Mouse (Mus musculus): ENCODE measurements at regions not wholly inside any gene's neighbourhood (a gene's known extent, or its start where the extent isn't known, plus 50 kb on each side); places are given as distances from the start of the nearest gene placed in this dataset.
A peak's percentile ranks its signal among the peaks of the same experiment; 100 is the strongest.

DNA sequence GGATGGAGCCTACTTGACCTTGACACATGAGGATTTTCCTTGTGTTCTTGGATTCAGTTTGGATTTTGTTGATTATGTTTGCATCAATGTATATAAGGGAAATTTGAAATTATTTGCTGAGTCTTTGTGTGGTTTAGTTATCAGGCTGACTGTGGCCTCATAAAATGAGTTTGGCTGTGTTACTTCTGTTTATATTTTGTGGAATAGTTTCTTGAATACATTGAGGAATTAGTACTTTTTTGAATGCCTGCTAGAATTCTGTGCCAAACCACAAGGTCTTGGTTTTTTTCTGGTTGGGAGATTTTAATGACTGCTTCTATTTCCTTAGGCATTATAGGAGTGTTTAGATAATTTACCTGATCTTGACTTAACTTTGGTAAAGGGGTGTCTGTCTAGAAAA, 1018.5 kb downstream of the Zpld1 start:
- no peak overlapping the region for H3K9ac ChIP-seq (replicated peaks; ENCODE audit: low read depth, low read length)
- H3K4me3 ChIP-seq (replicated peaks; ENCODE audit: low read length), result no peak overlapping the region
- no peak for ATAC-seq
- H3K36me3 ChIP-seq (ENCODE audit: control insufficient read depth, insufficient read depth), result no peaks in the 10 kb centered on the region
- H3K4me2 ChIP-seq (ENCODE audit: low read length), result no peak overlapping the region
- no peaks in the 10 kb centered on the region for H3K4me1 ChIP-seq (replicated peaks; ENCODE audit: control insufficient read depth, insufficient read depth, low read length)
- H3K27ac ChIP-seq (ENCODE audit: low read length), result no peak overlapping the region
- no peaks in the 10 kb centered on the region for H3K27me3 ChIP-seq (replicated peaks; ENCODE audit: control insufficient read depth, insufficient read depth, low read length)
- H3K9me3 ChIP-seq (ENCODE audit: control insufficient read depth, low read length), result no peaks in the 10 kb centered on the region

DNA sequence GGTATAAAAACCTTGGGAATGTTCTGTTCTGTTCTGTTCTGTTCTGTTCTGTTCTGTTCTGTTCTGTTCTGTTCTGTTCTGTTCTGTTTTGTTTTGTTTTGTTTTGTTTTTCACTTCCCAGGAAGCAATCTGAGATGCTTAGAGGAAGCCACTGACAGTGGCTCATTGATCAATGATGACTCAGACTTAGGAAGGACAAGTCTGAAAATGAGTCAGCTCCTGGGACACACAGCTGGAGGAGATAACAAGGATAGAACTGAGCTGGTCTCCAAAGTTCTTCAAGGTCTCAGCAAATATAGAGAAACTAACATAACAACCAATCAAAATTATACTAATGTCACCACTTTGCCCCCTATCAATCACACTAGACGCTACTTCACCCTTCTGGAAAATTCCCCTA, 1033.9 kb downstream of the Zpld1 start:
- H3K4me3 ChIP-seq (replicated peaks; ENCODE audit: low read length), result no peak overlapping the region
- H3K9me3 ChIP-seq (ENCODE audit: control insufficient read depth, low read length), result no peaks in the 10 kb centered on the region
- no peak overlapping the region for H3K27ac ChIP-seq (ENCODE audit: low read length)
- H3K27me3 ChIP-seq (replicated peaks; ENCODE audit: control insufficient read depth, insufficient read depth, low read length), result no peaks in the 10 kb centered on the region
- 82% methylated on average over 1 of the region's 1 CpGs for WGBS
- H3K36me3 ChIP-seq (ENCODE audit: control insufficient read depth, insufficient read depth), result no peaks in the 10 kb centered on the region
- H3K4me1 ChIP-seq (replicated peaks; ENCODE audit: control insufficient read depth, insufficient read depth, low read length), result no peaks in the 10 kb centered on the region
- H3K9ac ChIP-seq (replicated peaks; ENCODE audit: low read depth, low read length), result no peak overlapping the region
- ATAC-seq, result no peak
- H3K4me2 ChIP-seq (ENCODE audit: low read length), result no peak overlapping the region

DNA sequence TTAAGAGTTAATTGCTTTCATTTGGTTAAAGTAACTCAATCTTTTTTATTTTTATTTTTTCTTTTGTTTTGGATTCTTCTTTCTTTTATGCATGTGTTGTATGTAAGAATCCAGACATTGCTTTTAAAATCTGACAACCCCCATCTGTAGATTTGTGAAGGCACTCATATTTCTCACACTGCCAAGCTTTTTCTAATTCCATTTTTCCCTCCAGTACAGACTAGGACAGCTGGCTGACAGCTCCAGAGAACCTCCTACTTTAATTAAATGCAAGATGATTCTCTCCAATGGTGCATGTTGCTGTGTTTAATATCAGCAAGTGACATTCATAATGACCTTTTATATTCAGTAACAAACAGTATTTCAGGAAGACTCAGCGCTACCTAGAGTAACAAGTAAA, 1038.5 kb downstream of the Zpld1 start:
- no peak overlapping the region for H3K9ac ChIP-seq (replicated peaks; ENCODE audit: low read depth, low read length)
- H3K27me3 ChIP-seq (replicated peaks; ENCODE audit: control insufficient read depth, insufficient read depth, low read length), result no peaks in the 10 kb centered on the region
- ATAC-seq, result peak; percentile 82
- no peaks in the 10 kb centered on the region for H3K9me3 ChIP-seq (ENCODE audit: control insufficient read depth, low read length)
- 68% methylated on average over 1 of the region's 1 CpGs for WGBS
- no peaks in the 10 kb centered on the region for H3K36me3 ChIP-seq (ENCODE audit: control insufficient read depth, insufficient read depth)
- no peak overlapping the region for H3K27ac ChIP-seq (ENCODE audit: low read length)
- no peak overlapping the region for H3K4me2 ChIP-seq (ENCODE audit: low read length)
- H3K4me1 ChIP-seq (replicated peaks; ENCODE audit: control insufficient read depth, insufficient read depth, low read length), result no peaks in the 10 kb centered on the region
- H3K4me3 ChIP-seq (replicated peaks; ENCODE audit: low read length), result no peak overlapping the region

DNA sequence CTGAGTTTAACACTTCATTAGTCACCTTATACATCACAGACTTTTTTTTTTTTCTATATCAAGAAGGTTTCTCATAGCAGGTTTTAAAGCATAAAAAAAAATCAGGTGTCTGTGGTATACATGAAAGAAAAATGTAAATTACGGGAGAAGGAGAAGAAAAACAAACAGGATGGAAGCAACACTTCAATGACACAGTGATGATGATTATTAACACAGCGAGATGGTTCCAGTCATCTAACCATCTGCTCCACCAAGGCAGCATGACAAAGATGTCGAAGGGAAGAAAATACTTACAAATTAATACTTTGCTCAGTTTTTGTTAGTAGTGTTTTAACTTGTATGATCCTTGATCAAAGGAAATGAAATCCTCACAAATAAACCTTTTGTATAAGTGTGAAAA, 1050.9 kb downstream of the Zpld1 start:
- Histone ChIP-seq H3K27me3 (replicated peaks; ENCODE audit: control insufficient read depth, insufficient read depth, low read length) (no peaks in the 10 kb centered on the region), H3K4me2 (ENCODE audit: low read length) (no peak overlapping the region), H3K27ac (ENCODE audit: low read length) (no peak overlapping the region), H3K9me3 (ENCODE audit: control insufficient read depth, low read length) (no peaks in the 10 kb centered on the region), H3K36me3 (ENCODE audit: control insufficient read depth, insufficient read depth) (no peaks in the 10 kb centered on the region), H3K4me3 (replicated peaks; ENCODE audit: low read length) (no peak overlapping the region), H3K9ac (replicated peaks; ENCODE audit: low read depth, low read length) (no peak overlapping the region), H3K4me1 (replicated peaks; ENCODE audit: control insufficient read depth, insufficient read depth, low read length) (no peaks in the 10 kb centered on the region)
- ATAC-seq, result peak; percentile 87
- WGBS, result 46% methylated on average over 3 of the region's 3 CpGs

DNA sequence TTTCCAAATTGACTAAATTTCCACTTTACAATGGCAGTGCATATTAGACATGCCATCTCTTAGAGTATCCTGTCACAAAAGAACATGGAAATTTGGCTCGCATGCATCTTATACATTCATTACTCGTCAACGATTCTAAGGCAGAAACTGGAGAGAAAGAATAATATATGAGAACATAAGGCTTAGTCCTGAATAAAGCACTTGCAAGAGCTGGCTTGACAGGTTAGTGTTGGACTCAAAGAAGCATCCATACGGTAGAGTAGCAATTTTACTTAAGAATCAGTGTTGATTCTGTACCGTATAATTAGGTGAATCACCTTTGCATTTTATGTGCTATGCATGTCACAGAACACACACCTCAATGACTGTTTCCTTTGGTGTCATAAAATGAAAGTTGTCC, 1051.4 kb downstream of the Zpld1 start:
- Histone ChIP-seq H3K9ac (replicated peaks; ENCODE audit: low read depth, low read length) (no peak overlapping the region), H3K4me2 (ENCODE audit: low read length) (no peak overlapping the region), H3K4me1 (replicated peaks; ENCODE audit: control insufficient read depth, insufficient read depth, low read length) (no peaks in the 10 kb centered on the region), H3K27ac (ENCODE audit: low read length) (peak overlapping the region; percentile 8), H3K27me3 (replicated peaks; ENCODE audit: control insufficient read depth, insufficient read depth, low read length) (no peaks in the 10 kb centered on the region), H3K9me3 (ENCODE audit: control insufficient read depth, low read length) (no peaks in the 10 kb centered on the region), H3K36me3 (ENCODE audit: control insufficient read depth, insufficient read depth) (no peaks in the 10 kb centered on the region), H3K4me3 (replicated peaks; ENCODE audit: low read length) (no peak overlapping the region)
- peak; percentile 79 for ATAC-seq
- 53% methylated on average over 5 of the region's 5 CpGs for WGBS

DNA sequence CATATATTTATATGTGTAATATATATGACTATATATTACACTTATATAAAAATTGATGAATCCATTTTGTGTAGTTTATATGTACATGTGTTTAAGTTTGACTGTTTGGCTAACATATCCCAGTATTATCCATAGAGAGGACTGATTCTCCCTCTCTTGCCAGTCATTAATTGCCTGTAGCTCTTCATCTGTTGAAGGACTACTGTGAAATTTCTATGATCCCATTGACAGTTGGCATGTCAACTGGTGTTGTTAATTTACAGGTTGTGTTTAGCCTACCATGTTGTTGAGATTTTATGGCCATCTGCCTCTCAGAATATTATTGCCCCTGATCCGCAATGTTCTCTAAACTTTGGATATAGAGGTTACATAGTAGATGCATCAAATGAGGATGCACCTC, 1058.3 kb downstream of the Zpld1 start:
- H3K36me3 ChIP-seq (ENCODE audit: control insufficient read depth, insufficient read depth), result no peaks in the 10 kb centered on the region
- peak; percentile 59 for ATAC-seq
- H3K9ac ChIP-seq (replicated peaks; ENCODE audit: low read depth, low read length), result no peak overlapping the region
- H3K27ac ChIP-seq (ENCODE audit: low read length), result no peak overlapping the region
- H3K4me1 ChIP-seq (replicated peaks; ENCODE audit: control insufficient read depth, insufficient read depth, low read length), result no peaks in the 10 kb centered on the region
- no peaks in the 10 kb centered on the region for H3K9me3 ChIP-seq (ENCODE audit: control insufficient read depth, low read length)
- WGBS, result 59% methylated on average over 1 of the region's 1 CpGs
- H3K27me3 ChIP-seq (replicated peaks; ENCODE audit: control insufficient read depth, insufficient read depth, low read length), result no peaks in the 10 kb centered on the region
- H3K4me2 ChIP-seq (ENCODE audit: low read length), result no peak overlapping the region
- no peak overlapping the region for H3K4me3 ChIP-seq (replicated peaks; ENCODE audit: low read length)

DNA sequence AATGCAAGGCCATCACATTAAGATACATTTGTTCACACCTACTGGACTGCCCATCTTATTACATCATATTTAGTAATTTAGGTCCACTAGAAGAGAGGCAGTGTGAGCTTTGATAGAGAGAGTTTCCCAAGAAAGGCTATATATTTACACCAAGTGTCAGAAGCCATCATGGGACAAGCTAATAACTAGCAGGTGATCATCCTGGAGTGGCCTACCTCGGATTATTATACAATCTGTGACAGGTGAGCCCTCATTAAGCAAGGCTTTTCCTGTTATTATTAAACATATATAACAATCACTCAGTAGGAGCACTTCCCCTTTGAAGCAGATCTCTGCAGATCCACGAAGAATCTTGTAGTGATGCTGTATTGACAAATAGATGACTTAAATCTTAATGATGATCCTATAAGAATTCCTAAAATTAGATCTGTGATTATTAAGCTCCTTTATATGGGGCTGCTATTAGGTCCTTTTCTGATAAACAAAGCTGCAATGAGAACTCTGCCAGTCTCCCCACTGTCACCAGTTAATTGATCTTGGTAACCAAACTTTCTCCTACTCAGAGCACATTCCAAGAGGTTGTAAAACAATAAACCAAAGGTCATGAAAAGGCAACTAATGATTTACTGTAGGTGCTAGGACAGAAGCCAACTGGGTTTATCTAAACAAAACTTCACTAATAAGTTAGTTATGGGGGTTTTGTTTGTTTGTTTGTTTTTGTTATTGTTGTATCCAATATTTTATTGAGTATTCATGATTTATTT, 1068.2 kb downstream of the Zpld1 start:
- Histone ChIP-seq H3K4me2 (ENCODE audit: low read length) (no peak overlapping the region), H3K27ac (ENCODE audit: low read length) (no peak overlapping the region), H3K27me3 (replicated peaks; ENCODE audit: control insufficient read depth, insufficient read depth, low read length) (no peaks in the 10 kb centered on the region), H3K4me3 (replicated peaks; ENCODE audit: low read length) (no peak overlapping the region), H3K9ac (replicated peaks; ENCODE audit: low read depth, low read length) (no peak overlapping the region), H3K36me3 (ENCODE audit: control insufficient read depth, insufficient read depth) (no peaks in the 10 kb centered on the region), H3K4me1 (replicated peaks; ENCODE audit: control insufficient read depth, insufficient read depth, low read length) (no peaks in the 10 kb centered on the region), H3K9me3 (ENCODE audit: control insufficient read depth, low read length) (no peaks in the 10 kb centered on the region)
- WGBS, result 60% methylated on average over 2 of the region's 2 CpGs
- ATAC-seq, result no peak

DNA sequence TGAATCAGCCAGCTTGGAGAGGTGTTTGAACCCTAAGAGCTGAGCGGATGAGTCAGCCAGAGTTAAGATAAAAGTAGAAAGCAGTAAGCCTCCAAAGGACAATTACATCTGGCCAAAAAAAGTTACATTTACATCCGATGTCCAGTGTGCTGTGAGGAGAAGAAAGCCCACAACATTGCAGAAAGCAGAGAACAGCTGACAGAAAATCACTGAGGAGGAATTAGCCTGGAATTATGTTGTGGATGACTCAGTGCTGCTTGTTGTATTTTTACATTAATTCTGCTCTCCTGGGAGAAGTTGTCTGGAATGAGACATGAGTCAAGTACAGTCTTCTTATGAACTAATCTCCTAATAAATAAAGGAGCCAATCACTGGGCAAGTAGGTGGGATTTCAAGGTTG, 1071.6 kb downstream of the Zpld1 start:
- H3K4me1 ChIP-seq (replicated peaks; ENCODE audit: control insufficient read depth, insufficient read depth, low read length), result no peaks in the 10 kb centered on the region
- H3K36me3 ChIP-seq (ENCODE audit: control insufficient read depth, insufficient read depth), result no peaks in the 10 kb centered on the region
- no peak overlapping the region for H3K4me2 ChIP-seq (ENCODE audit: low read length)
- ATAC-seq, result no peak
- H3K9ac ChIP-seq (replicated peaks; ENCODE audit: low read depth, low read length), result no peak overlapping the region
- no peaks in the 10 kb centered on the region for H3K27me3 ChIP-seq (replicated peaks; ENCODE audit: control insufficient read depth, insufficient read depth, low read length)
- no peak overlapping the region for H3K4me3 ChIP-seq (replicated peaks; ENCODE audit: low read length)
- WGBS, result 92% methylated on average over 2 of the region's 2 CpGs
- H3K27ac ChIP-seq (ENCODE audit: low read length), result no peak overlapping the region
- H3K9me3 ChIP-seq (ENCODE audit: control insufficient read depth, low read length), result no peaks in the 10 kb centered on the region

DNA sequence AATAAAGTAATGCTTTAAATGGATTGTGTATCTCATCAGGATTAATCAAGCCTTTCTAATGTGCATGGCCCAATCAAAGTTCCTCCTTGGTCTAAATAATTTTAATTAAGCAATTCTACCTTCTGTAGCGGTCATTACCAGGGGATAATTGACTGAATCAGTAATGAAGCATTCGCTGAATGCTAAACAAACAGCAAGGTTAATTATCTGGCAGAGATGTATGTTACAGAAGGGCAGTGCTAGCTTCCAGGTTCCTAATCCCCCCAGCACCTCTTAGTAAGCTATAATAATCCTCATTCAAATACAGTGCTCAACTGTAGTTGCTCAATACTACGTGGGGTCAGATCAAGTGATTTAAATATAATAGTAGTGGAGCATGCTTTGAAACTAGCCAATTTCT, 1102.6 kb downstream of the Zpld1 start:
- Histone ChIP-seq H3K27ac (ENCODE audit: low read length) (peak overlapping the region; percentile 37), H3K4me2 (ENCODE audit: low read length) (no peak overlapping the region), H3K36me3 (ENCODE audit: control insufficient read depth, insufficient read depth) (no peaks in the 10 kb centered on the region), H3K27me3 (replicated peaks; ENCODE audit: control insufficient read depth, insufficient read depth, low read length) (no peaks in the 10 kb centered on the region), H3K4me1 (replicated peaks; ENCODE audit: control insufficient read depth, insufficient read depth, low read length) (0 out of 2 replicates have a peak, but pooled peaks cover 2% of the 10 kb centered on the region), H3K9me3 (ENCODE audit: control insufficient read depth, low read length) (no peaks in the 10 kb centered on the region), H3K4me3 (replicated peaks; ENCODE audit: low read length) (no peak overlapping the region), H3K9ac (replicated peaks; ENCODE audit: low read depth, low read length) (no peak overlapping the region)
- peak; percentile 93 for ATAC-seq
- 13% methylated on average over 3 of the region's 3 CpGs for WGBS

DNA sequence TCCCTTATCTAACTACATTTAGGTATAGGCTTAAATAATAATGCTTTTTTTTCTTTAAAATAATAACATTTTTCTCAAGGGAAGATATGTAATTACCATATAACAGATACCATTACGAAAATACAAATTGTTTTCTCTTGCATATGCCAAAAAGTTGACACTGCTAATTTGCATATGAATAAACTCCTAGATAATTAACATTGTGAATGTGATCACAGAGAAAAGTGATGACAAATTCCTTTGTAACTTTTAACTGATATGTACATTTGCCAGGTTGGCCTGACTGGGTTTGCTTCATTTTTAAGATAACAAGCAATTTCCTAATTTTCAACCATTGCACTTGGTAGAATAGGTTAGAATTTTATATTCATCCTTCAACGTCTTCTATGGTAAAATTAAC, 1103.1 kb downstream of the Zpld1 start:
- ATAC-seq, result peak; percentile 58

More for the DNA sequence above, 1103.1 kb downstream of the Zpld1 start:
- Histone ChIP-seq H3K27me3 (replicated peaks; ENCODE audit: control insufficient read depth, insufficient read depth, low read length) (no peaks in the 10 kb centered on the region), H3K9ac (replicated peaks; ENCODE audit: low read depth, low read length) (no peak overlapping the region), H3K4me3 (replicated peaks; ENCODE audit: low read length) (no peak overlapping the region), H3K4me2 (ENCODE audit: low read length) (no peak overlapping the region), H3K27ac (ENCODE audit: low read length) (no peak overlapping the region), H3K9me3 (ENCODE audit: control insufficient read depth, low read length) (no peaks in the 10 kb centered on the region), H3K4me1 (replicated peaks; ENCODE audit: control insufficient read depth, insufficient read depth, low read length) (0 out of 2 replicates have a peak, but pooled peaks cover 2% of the 10 kb centered on the region), H3K36me3 (ENCODE audit: control insufficient read depth, insufficient read depth) (no peaks in the 10 kb centered on the region)
- WGBS, result 16% methylated on average over 2 of the region's 2 CpGs

Data from forebrain, embryonic 16.5 days (tissue).